Mouse (Mus musculus): ENCODE results near the gene Ap1s2. TPM values are rescaled to one million over a fixed set of nuclear protein-coding genes. Genes with fewer than 3 reads are reported as not detected.

The Ap1s2 gene
- total RNA-seq (2023), result 14.0 TPM

GRCm38 (mm10) chrX:163908337-163909250 lies at the start of gene Ap1s2:
Ap1s2 (plus strand) TSS chrX:163909017.

GRCm38 (mm10) chrX:163958467-163958875 lies 49.7 kb downstream of the Ap1s2 start, which contains the start of gene Zrsr2:
Zrsr2 (minus strand) TSS chrX:163958661.

Other genes with a start within 250 kb of the Ap1s2 start
- not detected for gene Rnf138rt1, start 147.7 kb upstream of the Ap1s2 start, total RNA-seq (2023)
- gene Zrsr2, start 49.6 kb downstream of the Ap1s2 start, total RNA-seq (2023), result 74.2 TPM
- gene Car5b, start 119.0 kb downstream of the Ap1s2 start, total RNA-seq (2023), result not detected
- gene Siah1b, start 167.5 kb downstream of the Ap1s2 start, total RNA-seq (2023), result 7.4 TPM
- gene Cltrn, start 179.8 kb downstream of the Ap1s2 start, total RNA-seq (2023), result not detected
- not detected for gene Ace2, start 230.3 kb downstream of the Ap1s2 start, total RNA-seq (2023)